25 mouse cellular contexts compared by ENCODE assay signal in the genomic region with DNA sequence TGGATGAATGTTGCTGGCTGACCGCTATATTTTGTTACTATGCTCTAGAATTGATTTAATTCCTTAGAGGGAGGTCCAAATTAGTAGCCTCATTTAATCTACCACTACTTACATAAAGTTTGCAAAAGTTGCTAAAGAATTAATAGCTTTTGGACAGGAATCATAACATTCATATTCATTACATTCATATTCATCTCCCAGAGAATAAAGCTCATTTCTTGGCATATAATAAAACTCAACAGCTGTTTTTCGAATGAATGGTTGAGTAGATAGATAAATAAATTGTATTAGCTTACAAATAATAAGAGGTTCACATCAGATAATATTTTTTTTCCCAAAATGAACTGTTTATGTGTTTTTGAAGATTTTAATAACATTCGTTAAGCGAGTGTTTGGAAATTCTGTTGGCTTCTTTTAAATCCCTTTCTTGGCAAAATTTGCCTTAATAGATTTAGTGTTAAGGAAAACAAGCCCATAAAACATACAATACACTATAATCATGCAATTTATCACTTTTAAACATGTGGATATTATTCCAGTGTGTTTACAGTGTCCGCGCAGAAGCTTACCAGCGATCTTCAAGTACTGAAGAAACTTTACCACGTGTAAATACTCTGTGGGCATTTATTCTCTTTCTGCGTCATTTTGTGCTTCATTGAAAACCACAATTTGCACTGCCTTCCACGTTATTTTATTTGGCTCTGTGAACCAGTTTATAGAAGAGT.
DNase-seq lines count a peak whose midpoint lies in the region; ATAC-seq and TF ChIP-seq lines count a peak whose summit lies in the region.
"Had no signal": no experiment of that assay in that cellular context is flagged by ENCODE, and none has a peak within 500 bp of the region (broad histone marks: within the 10 kb centered on the region; RNA-seq: fewer than 3 reads in every experiment).

No protein-coding gene starts in this region.

- H3K27ac ChIP-seq in kidney, postnatal 0 days: no peak overlapping the region
- H3K27ac ChIP-seq in lung, embryonic 15.5 days: no peak overlapping the region
- no peak overlapping the region for H3K27ac ChIP-seq in lung, postnatal 0 days (ENCODE audit: low read length)
- H3K27ac ChIP-seq in limb, embryonic 14.5 days (replicated peaks; ENCODE audit: low read depth, low read length): no peak overlapping the region
- H3K27ac ChIP-seq: embryonic facial prominence, embryonic 13.5 days; forebrain, embryonic 10.5 days; forebrain, embryonic 13.5 days; heart, adult 2 months; heart, embryonic 10.5 days; heart, embryonic 13.5 days; hindbrain, embryonic 14.5 days had no signal

- no peaks in the 10 kb centered on the region for H3K36me3 ChIP-seq in kidney, postnatal 0 days (ENCODE audit: insufficient read depth, low read length)
- H3K36me3 ChIP-seq in lung, embryonic 15.5 days: no peaks in the 10 kb centered on the region
- no peaks in the 10 kb centered on the region for H3K36me3 ChIP-seq in lung, postnatal 0 days (ENCODE audit: insufficient read depth, low read length)
- H3K36me3 ChIP-seq in limb, embryonic 14.5 days (ENCODE audit: control insufficient read depth, insufficient read depth, low read length): no peaks in the 10 kb centered on the region
- H3K36me3 ChIP-seq: embryonic facial prominence, embryonic 13.5 days; forebrain, embryonic 10.5 days; heart, embryonic 10.5 days; heart, embryonic 13.5 days had no signal

- H3K27me3 ChIP-seq in kidney, postnatal 0 days (ENCODE audit: insufficient read depth, low read length): no peaks in the 10 kb centered on the region
- no peaks in the 10 kb centered on the region for H3K27me3 ChIP-seq in lung, embryonic 15.5 days
- no peaks in the 10 kb centered on the region for H3K27me3 ChIP-seq in lung, postnatal 0 days (replicated peaks; ENCODE audit: insufficient read depth, low read length)
- H3K27me3 ChIP-seq in limb, embryonic 14.5 days (ENCODE audit: control insufficient read depth, insufficient read depth, low read length): no peaks in the 10 kb centered on the region
- H3K27me3 ChIP-seq: embryonic facial prominence, embryonic 13.5 days; forebrain, embryonic 13.5 days; heart, embryonic 13.5 days had no signal

- no peaks in the 10 kb centered on the region for H3K4me1 ChIP-seq in kidney, postnatal 0 days (replicated peaks; ENCODE audit: insufficient read depth, low read length)
- H3K4me1 ChIP-seq in lung, embryonic 15.5 days: peaks cover 5% of the 10 kb centered on the region; the same call in 1 of the 2 replicates
- no peaks in the 10 kb centered on the region for H3K4me1 ChIP-seq in lung, postnatal 0 days (ENCODE audit: insufficient read depth, low read depth, low read length)
- no peaks in the 10 kb centered on the region for H3K4me1 ChIP-seq in limb, embryonic 14.5 days (ENCODE audit: control insufficient read depth, insufficient read depth, low read length)
- H3K4me1 ChIP-seq: embryonic facial prominence, embryonic 13.5 days; forebrain, embryonic 13.5 days; heart, embryonic 10.5 days had no signal

- no peak overlapping the region for H3K9ac ChIP-seq in kidney, postnatal 0 days (ENCODE audit: low read depth, low read length)
- H3K9ac ChIP-seq in lung, embryonic 15.5 days: no peak overlapping the region
- H3K9ac ChIP-seq in lung, postnatal 0 days (replicated peaks; ENCODE audit: low read depth): no peak overlapping the region
- H3K9ac ChIP-seq in limb, embryonic 14.5 days (ENCODE audit: low read depth, low read length, severe bottlenecking): no peak overlapping the region
- H3K9ac ChIP-seq: embryonic facial prominence, embryonic 13.5 days; forebrain, embryonic 13.5 days; heart, embryonic 13.5 days; hindbrain, embryonic 14.5 days had no signal

- TF ChIP-seq EP300 in lung, postnatal 0 days (IDR thresholded peaks at IDR 0.05): no peak

- no peak overlapping the region for H3K4me2 ChIP-seq in kidney, postnatal 0 days (ENCODE audit: low read length)
- no peak overlapping the region for H3K4me2 ChIP-seq in lung, embryonic 15.5 days
- H3K4me2 ChIP-seq in lung, postnatal 0 days (replicated peaks; ENCODE audit: low read depth, low read length): no peak overlapping the region
- no peak overlapping the region for H3K4me2 ChIP-seq in limb, embryonic 14.5 days (replicated peaks; ENCODE audit: low read depth, low read length, severe bottlenecking)
- H3K4me2 ChIP-seq: embryonic facial prominence, embryonic 13.5 days; forebrain, embryonic 13.5 days; heart, embryonic 13.5 days; hindbrain, embryonic 14.5 days had no signal

- 58% methylated on average over 10 of the region's 10 CpGs for WGBS in kidney, postnatal 0 days
- WGBS in lung, embryonic 15.5 days: 50% methylated on average over 10 of the region's 10 CpGs
- WGBS in lung, postnatal 0 days: 52% methylated on average over 10 of the region's 10 CpGs
- 50% methylated on average over 10 of the region's 10 CpGs for WGBS in limb, embryonic 14.5 days

- no peak for TF ChIP-seq CTCF in kidney, postnatal 0 days (IDR thresholded peaks at IDR 0.05; ENCODE audit: low read depth)
- TF ChIP-seq CTCF in lung, postnatal 0 days (IDR thresholded peaks at IDR 0.05): no peak

- no peak for TF ChIP-seq POLR2A in limb, embryonic 14.5 days (IDR thresholded peaks at IDR 0.05; ENCODE audit: borderline replicate concordance, extremely low read depth, insufficient read depth, insufficient read length)

- no peaks in the 10 kb centered on the region for H3K9me3 ChIP-seq in kidney, postnatal 0 days (replicated peaks; ENCODE audit: low read length)
- no peaks in the 10 kb centered on the region for H3K9me3 ChIP-seq in lung, embryonic 15.5 days
- no peaks in the 10 kb centered on the region for H3K9me3 ChIP-seq in lung, postnatal 0 days (ENCODE audit: low read length)
- no peaks in the 10 kb centered on the region for H3K9me3 ChIP-seq in limb, embryonic 14.5 days (ENCODE audit: control insufficient read depth, low read length)
- H3K9me3 ChIP-seq: embryonic facial prominence, embryonic 13.5 days; forebrain, embryonic 10.5 days; forebrain, embryonic 13.5 days; heart, embryonic 10.5 days; heart, embryonic 13.5 days had no signal

- peak; percentile 81 for DNase-seq in kidney, postnatal 0 days (ENCODE audit: low spot score)
- DNase-seq in kidney, adult 18-20 months: no peak
- no peak for DNase-seq in lung, postnatal 0 days (ENCODE audit: low spot score)
- peak; percentile 7 for DNase-seq in limb, embryonic 14.5 days (ENCODE audit: low spot score)
- DNase-seq in layer of hippocampus, adult 8-10 months (ENCODE audit: low spot score in 2 of 2): no peak
- DNase-seq: adrenal gland, adult 2 months; adrenal gland, postnatal 14 days; cerebellum, adult 11 months; cerebellum, adult 2 months; cerebellum, adult 9-11 months; cerebellum, postnatal 25 days; gastrocnemius, postnatal 10 days; gastrocnemius, postnatal 36 days; heart, adult 2 months; heart, postnatal 14 days; heart, postnatal 4 days had no signal

- H3K4me3 ChIP-seq in kidney, postnatal 0 days (replicated peaks; ENCODE audit: low read depth, low read length): no peak overlapping the region
- H3K4me3 ChIP-seq in lung, embryonic 15.5 days: no peak overlapping the region
- H3K4me3 ChIP-seq in lung, postnatal 0 days (ENCODE audit: low read depth, low read length): no peak overlapping the region
- H3K4me3 ChIP-seq in limb, embryonic 14.5 days (replicated peaks; ENCODE audit: low read length): no peak overlapping the region
- H3K4me3 ChIP-seq: embryonic facial prominence, embryonic 13.5 days; forebrain, embryonic 10.5 days; forebrain, embryonic 13.5 days; heart, adult 2 months; heart, embryonic 10.5 days; heart, embryonic 13.5 days had no signal

- ATAC-seq in kidney, postnatal 0 days (replicated peaks; ENCODE audit: low FRiP score, low read depth): no peak
- peak; percentile 85; the same call in 1 of the 2 replicates for ATAC-seq in lung, embryonic 15.5 days (ENCODE audit: borderline replicate concordance, extremely low read depth, low FRiP score, low TSS enrichment)
- ATAC-seq in lung, postnatal 0 days: no peak
- ATAC-seq in limb, embryonic 14.5 days (ENCODE audit: low FRiP score, low read depth): no peak
- ATAC-seq: CD4-positive, CD25-positive, alpha-beta regulatory T cell, adult 4 months; forebrain, embryonic 13.5 days; forebrain, embryonic 16.5 days had no signal

Comparison
In these comparisons a context has a peak if more than half of its experiments do, and no peak if none do; other contexts are left out.
1. DNase-seq: peak in kidney, postnatal 0 days (single experiment) and limb, embryonic 14.5 days (single experiment); none in kidney, adult 18-20 months (single experiment), lung, postnatal 0 days (single experiment) and layer of hippocampus, adult 8-10 months (0 of 2).